Mouse (Mus musculus): ENCODE measurements around the gene Sap30. TPM values are rescaled to one million over a fixed set of nuclear protein-coding genes. Genes with fewer than 3 reads are reported as not detected.
"Not testable (repeated sequence)": the region's sequence is repeated elsewhere in the genome, so short reads cannot be mapped to it uniquely, and the experiment has no call there.

Gene Sap30
- polyA plus RNA-seq, 1 experiment from 2014 or later, result 78.6 TPM

GRCm38 (mm10) chr8:57513178-57513661 lies 25.6 kb upstream of the Sap30 start:
- not testable (repeated sequence) for H3K9me3 ChIP-seq; H3K36me3 ChIP-seq; H3K27ac ChIP-seq (replicated peaks); H3K27me3 ChIP-seq; ATAC-seq (replicated peaks)
- H3K4me2 ChIP-seq (replicated peaks), result peak overlapping the region; percentile 98
- peak overlapping the region; percentile 89; the same call in 1 of the 2 replicates for H3K9ac ChIP-seq (replicated peaks)
- peak overlapping the region; percentile 75 for H3K4me3 ChIP-seq
- H3K4me1 ChIP-seq, result peaks cover 12% of the 10 kb centered on the region
- 13% methylated on average over 10 of the region's 10 CpGs for WGBS

- under 1% methylated on average over 54 of the region's 96 CpGs for WGBS
- H3K36me3 ChIP-seq, result 0 out of 2 replicates have a peak, but pooled peaks cover 1% of the 10 kb centered on the region
- H3K27ac ChIP-seq (replicated peaks), result peak overlapping the region; percentile 99
- H3K9me3 ChIP-seq, result no peaks in the 10 kb centered on the region
- H3K9ac ChIP-seq (replicated peaks), result peak overlapping the region; percentile 89
- H3K4me2 ChIP-seq (replicated peaks), result peak overlapping the region; percentile 98
- peak overlapping the region; percentile 75 for H3K4me3 ChIP-seq
- peaks cover 12% of the 10 kb centered on the region for H3K4me1 ChIP-seq
- peak; percentile 59 for ATAC-seq (replicated peaks)
- H3K27me3 ChIP-seq, result no peaks in the 10 kb centered on the region
Measured at GRCm38 (mm10) chr8:57512141-57513056, 24.7 kb upstream of the Sap30 start.

GRCm38 (mm10) chr8:57511316-57512118 lies 23.9 kb upstream of the Sap30 start, which contains the start of gene Hmgb2:
TSS of gene Hmgb2 (plus strand) at chr8:57511907.
- peak; percentile 100 for ATAC-seq (replicated peaks)
- H3K27me3 ChIP-seq, result no peaks in the 10 kb centered on the region
- peak within 1 kb of the TSS; percentile 99 for H3K27ac ChIP-seq (replicated peaks)
- peak within 1 kb of the TSS; percentile 89 for H3K9ac ChIP-seq (replicated peaks)
- peaks cover 12% of the 10 kb centered on the region for H3K4me1 ChIP-seq
- H3K9me3 ChIP-seq, result no peaks in the 10 kb centered on the region
- no peaks in the 10 kb centered on the region for H3K36me3 ChIP-seq
- H3K4me3 ChIP-seq, result peak within 1 kb of the TSS; percentile 75
- WGBS, result under 1% methylated on average over 63 of the region's 63 CpGs
- H3K4me2 ChIP-seq (replicated peaks), result peak within 1 kb of the TSS; percentile 98

GRCm38 (mm10) chr8:57510791-57511315 lies 23.2 kb upstream of the Sap30 start:
- Histone ChIP-seq H3K4me3 (peak overlapping the region; percentile 75), H3K4me1 (peaks cover 12% of the 10 kb centered on the region), H3K9me3 (no peaks in the 10 kb centered on the region), H3K9ac (replicated peaks) (peak overlapping the region; percentile 70), H3K36me3 (no peaks in the 10 kb centered on the region), H3K27me3 (no peaks in the 10 kb centered on the region), H3K27ac (replicated peaks) (peak overlapping the region; percentile 79), H3K4me2 (replicated peaks) (peak overlapping the region; percentile 98)
- ATAC-seq (replicated peaks), result no peak
- WGBS, result 1% methylated on average over 31 of the region's 31 CpGs

- ATAC-seq (replicated peaks), result no peak
- Histone ChIP-seq H3K4me1 (peaks cover 10% of the 10 kb centered on the region), H3K36me3 (no peaks in the 10 kb centered on the region), H3K4me2 (replicated peaks) (no peak overlapping the region), H3K27ac (replicated peaks) (no peak overlapping the region), H3K27me3 (no peaks in the 10 kb centered on the region), H3K9me3 (no peaks in the 10 kb centered on the region), H3K4me3 (no peak overlapping the region), H3K9ac (replicated peaks) (no peak overlapping the region)
- WGBS, result 89% methylated on average over 4 of the region's 4 CpGs
Measured at GRCm38 (mm10) chr8:57508657-57509056, 21.0 kb upstream of the Sap30 start.

- H3K9me3 ChIP-seq, result no peaks in the 10 kb centered on the region
- no peak for ATAC-seq (replicated peaks)
- no peaks in the 10 kb centered on the region for H3K36me3 ChIP-seq
- no peak overlapping the region for H3K9ac ChIP-seq (replicated peaks)
- no peak overlapping the region for H3K4me2 ChIP-seq (replicated peaks)
- no peak overlapping the region for H3K27ac ChIP-seq (replicated peaks)
- H3K4me3 ChIP-seq, result no peak overlapping the region
- H3K27me3 ChIP-seq, result no peaks in the 10 kb centered on the region
- H3K4me1 ChIP-seq, result 0 out of 2 replicates have a peak, but pooled peaks cover 8% of the 10 kb centered on the region
- 90% methylated on average over 4 of the region's 4 CpGs for WGBS
Measured at GRCm38 (mm10) chr8:57507556-57508063, 19.9 kb upstream of the Sap30 start.

- not testable (repeated sequence) for H3K4me2 ChIP-seq (replicated peaks); H3K9me3 ChIP-seq; H3K27ac ChIP-seq (replicated peaks); H3K36me3 ChIP-seq; H3K4me3 ChIP-seq; H3K27me3 ChIP-seq; H3K4me1 ChIP-seq; ATAC-seq (replicated peaks); H3K9ac ChIP-seq (replicated peaks)
- 86% methylated on average over 1 of the region's 1 CpGs for WGBS
Measured at GRCm38 (mm10) chr8:57505500-57505899, 17.8 kb upstream of the Sap30 start.

GRCm38 (mm10) chr8:57503641-57504040 lies 16.0 kb upstream of the Sap30 start:
- H3K9me3 ChIP-seq, result no peaks in the 10 kb centered on the region
- ATAC-seq (replicated peaks), result peak; percentile 29; the same call in 1 of the 2 replicates
- H3K4me1 ChIP-seq, result peaks cover 8% of the 10 kb centered on the region
- 49% methylated on average over 5 of the region's 5 CpGs for WGBS
- H3K4me2 ChIP-seq (replicated peaks), result no peak overlapping the region
- no peak overlapping the region for H3K9ac ChIP-seq (replicated peaks)
- no peaks in the 10 kb centered on the region for H3K36me3 ChIP-seq
- no peak overlapping the region for H3K4me3 ChIP-seq
- no peaks in the 10 kb centered on the region for H3K27me3 ChIP-seq
- no peak overlapping the region for H3K27ac ChIP-seq (replicated peaks)

- Histone ChIP-seq H3K27me3 (no peaks in the 10 kb centered on the region), H3K36me3 (no peaks in the 10 kb centered on the region), H3K4me3 (peak overlapping the region; percentile 15), H3K9me3 (no peaks in the 10 kb centered on the region), H3K4me2 (replicated peaks) (peak overlapping the region; percentile 34), H3K27ac (replicated peaks) (peak overlapping the region; percentile 59; the same call in 1 of the 2 replicates), H3K4me1 (peaks cover 13% of the 10 kb centered on the region), H3K9ac (replicated peaks) (no peak overlapping the region)
- ATAC-seq (replicated peaks), result peak; percentile 74
- 17% methylated on average over 17 of the region's 17 CpGs for WGBS
Measured at GRCm38 (mm10) chr8:57498847-57499511, 11.3 kb upstream of the Sap30 start.

GRCm38 (mm10) chr8:57498494-57498846 lies 10.8 kb upstream of the Sap30 start:
- peak overlapping the region; percentile 59 for H3K27ac ChIP-seq (replicated peaks)
- no peaks in the 10 kb centered on the region for H3K36me3 ChIP-seq
- no peaks in the 10 kb centered on the region for H3K9me3 ChIP-seq
- peak; percentile 54 for ATAC-seq (replicated peaks)
- H3K4me3 ChIP-seq, result peak overlapping the region; percentile 15
- peak overlapping the region; percentile 34 for H3K4me2 ChIP-seq (replicated peaks)
- H3K27me3 ChIP-seq, result no peaks in the 10 kb centered on the region
- H3K9ac ChIP-seq (replicated peaks), result no peak overlapping the region
- H3K4me1 ChIP-seq, result peaks cover 13% of the 10 kb centered on the region
- 13% methylated on average over 8 of the region's 8 CpGs for WGBS

- Histone ChIP-seq H3K4me3 (no peak overlapping the region), H3K4me1 (peaks cover 3% of the 10 kb centered on the region; the same call in 1 of the 2 replicates), H3K9ac (replicated peaks) (no peak overlapping the region), H3K36me3 (no peaks in the 10 kb centered on the region), H3K27me3 (no peaks in the 10 kb centered on the region), H3K27ac (replicated peaks) (no peak overlapping the region), H3K4me2 (replicated peaks) (no peak overlapping the region), H3K9me3 (no peaks in the 10 kb centered on the region)
- no peak for ATAC-seq (replicated peaks)
- 90% methylated on average over 4 of the region's 4 CpGs for WGBS
Measured at GRCm38 (mm10) chr8:57491873-57492272, 4.2 kb upstream of the Sap30 start.

All from forebrain, embryonic 15.5 days (tissue).